Mouse (Mus musculus) spleen, postnatal 0 days (tissue): ENCODE results near the gene Gm11569. TPM values are rescaled to one million over a fixed set of nuclear protein-coding genes. Genes with fewer than 3 reads are reported as not detected.

Source experiments
- polyA plus RNA-seq: library from polyadenylated mRNA; unstranded; fragments of >200 nt; fragmentation: Nextera tagmentation; extraction: Ambion mirVana; gene quantifications from 2 replicates; pipeline ENCODE4 v1.2.1, GENCODE M21; 2015

Gm11569 gene
- not detected in 2 replicates for polyA plus RNA-seq

GRCm38 (mm10) chr11:99798832-99799231 lies at the start of gene Gm11569:
TSS of gene Gm11569 (minus strand) at chr11:99798932.

GRCm38 (mm10) chr11:99837966-99838365 lies 39.2 kb upstream of the Gm11569 start, which contains the start of gene 2300003K06Rik:
TSS of gene 2300003K06Rik (minus strand) at chr11:99838066.

DNA sequence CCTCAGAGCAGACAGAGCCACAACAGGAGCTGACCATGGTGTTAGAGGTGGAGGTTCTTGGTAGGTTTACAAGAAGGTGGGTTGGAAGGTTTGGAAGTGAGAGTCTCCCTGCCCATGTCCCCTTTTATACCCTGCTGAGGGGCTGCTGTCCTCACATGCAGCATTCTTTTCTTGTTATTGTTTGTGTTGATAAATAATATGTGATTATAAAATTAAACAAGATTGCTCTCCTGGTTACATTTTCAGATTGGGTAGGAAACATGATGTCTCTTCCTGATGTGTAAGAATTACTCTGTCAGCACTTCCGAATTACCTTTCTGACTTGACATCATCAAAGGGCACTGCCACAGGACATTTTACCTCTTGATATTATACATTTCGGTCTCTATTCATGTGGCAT lies 16.8 kb upstream of the Gm11569 start, which contains the start of gene Gm11564:
TSS of gene Gm11564 (minus strand) at position 101 of the 400 bp plus-strand sequence.

GRCm38 (mm10) chr11:99809792-99810191 lies 11.1 kb upstream of the Gm11569 start, which contains the start of gene Krtap4-13:
TSS of gene Krtap4-13 (minus strand) at chr11:99809892.

DNA sequence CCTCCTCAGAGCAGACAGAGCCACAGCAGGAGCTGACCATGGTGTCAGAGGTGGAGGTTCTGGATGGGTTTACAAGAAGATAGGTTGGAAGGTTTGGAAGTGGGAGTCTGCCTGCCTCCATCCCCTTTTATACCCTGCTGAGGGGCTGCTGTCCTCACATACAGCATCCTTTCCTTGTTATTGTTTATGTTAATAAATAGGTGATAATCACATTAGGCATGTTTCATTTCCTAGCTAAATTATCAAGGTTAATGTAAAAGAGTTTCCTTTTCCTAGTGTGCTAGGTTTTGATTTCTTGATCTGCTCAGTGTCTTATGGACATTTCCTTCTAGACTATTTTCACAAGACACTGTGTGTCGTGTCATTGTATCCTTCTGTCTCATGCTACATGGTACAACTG lies 5.6 kb upstream of the Gm11569 start, which contains the start of gene Gm11554:
TSS of gene Gm11554 (minus strand) at position 101 of the 400 bp plus-strand sequence.

GRCm38 (mm10) chr11:99793367-99793766 lies 5.4 kb downstream of the Gm11569 start, which contains the start of gene Gm11596:
TSS of gene Gm11596 (minus strand) at chr11:99793467.

DNA sequence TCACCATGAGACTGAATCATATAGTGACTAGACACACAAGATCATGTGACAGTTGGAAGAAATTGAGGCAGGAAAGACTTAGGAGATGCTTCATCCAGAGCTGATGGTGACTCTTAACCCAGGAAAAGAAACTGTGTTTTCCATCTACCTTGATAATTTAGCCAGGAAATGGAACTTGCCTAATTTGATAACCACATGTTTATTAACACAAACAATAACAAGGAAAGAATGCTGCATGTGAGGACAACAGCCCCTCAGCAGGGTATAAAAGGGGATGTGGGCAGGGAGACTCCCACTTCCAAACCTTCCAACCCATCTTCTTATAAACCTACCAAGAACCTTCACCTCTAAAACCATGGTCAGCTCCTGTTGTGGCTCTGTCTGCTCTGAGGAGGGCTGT lies 13.8 kb downstream of the Gm11569 start, which contains the start of gene Krtap4-9:
TSS of gene Krtap4-9 (plus strand) at position 301 of the 400 bp plus-strand sequence.

GRCm38 (mm10) chr11:99780604-99781003 lies 18.1 kb downstream of the Gm11569 start, which contains the start of gene Krtap4-8:
TSS of gene Krtap4-8 (minus strand) at chr11:99780704.

DNA sequence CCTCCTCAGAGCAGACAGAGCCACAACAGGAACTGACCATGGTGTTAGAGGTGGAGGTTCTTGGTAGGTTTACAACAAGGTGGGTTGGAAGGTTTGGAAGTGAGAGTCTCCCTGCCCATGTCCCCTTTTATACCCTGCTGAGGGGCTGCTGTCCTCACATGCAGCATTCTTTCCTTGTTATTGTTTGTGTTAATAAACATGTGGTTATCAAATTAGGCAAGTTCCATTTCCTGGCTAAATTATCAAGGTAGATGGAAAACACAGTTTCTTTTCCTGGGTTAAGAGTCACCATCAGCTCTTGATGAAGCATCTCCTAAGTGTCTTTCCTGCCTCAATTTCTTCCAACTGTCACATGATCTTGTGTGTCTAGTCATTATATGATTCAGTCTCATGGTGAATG lies 25.9 kb downstream of the Gm11569 start, which contains the start of gene Gm11595:
TSS of gene Gm11595 (minus strand) at position 101 of the 400 bp plus-strand sequence.

Other genes starting within 250 kb of the Gm11569 start
- gene Krtap3-3, start 248.1 kb downstream of the Gm11569 start, polyA plus RNA-seq = not detected in 2 replicates
- not detected in 2 replicates for gene Krtap3-2, start 242.1 kb downstream of the Gm11569 start, polyA plus RNA-seq
- gene Gm11939, start 239.5 kb downstream of the Gm11569 start, polyA plus RNA-seq = not detected in 2 replicates
- not detected in 2 replicates for gene Krtap3-1, start 232.3 kb downstream of the Gm11569 start, polyA plus RNA-seq
- not detected in 2 replicates for gene Krtap1-5, start 217.9 kb downstream of the Gm11569 start, polyA plus RNA-seq
- gene Krtap1-4, start 215.3 kb downstream of the Gm11569 start, polyA plus RNA-seq = not detected in 2 replicates
- not detected in 2 replicates for gene Krtap1-3, start 207.6 kb downstream of the Gm11569 start, polyA plus RNA-seq
- not detected in 2 replicates for gene Krtap9-3, start 200.8 kb downstream of the Gm11569 start, polyA plus RNA-seq
- not detected in 2 replicates for gene Gm11938, start 195.6 kb downstream of the Gm11569 start, polyA plus RNA-seq
- not detected in 2 replicates for gene Gm11937, start 188.7 kb downstream of the Gm11569 start, polyA plus RNA-seq
- not detected in 2 replicates for gene Krtap2-4, start 184.1 kb downstream of the Gm11569 start, polyA plus RNA-seq
- not detected in 2 replicates for gene Gm11562, start 178.5 kb downstream of the Gm11569 start, polyA plus RNA-seq
- gene Krtap4-1, start 170.7 kb downstream of the Gm11569 start, polyA plus RNA-seq = not detected in 2 replicates
- gene Krtap4-2, start 163.8 kb downstream of the Gm11569 start, polyA plus RNA-seq = not detected in 2 replicates
- not detected in 2 replicates for gene Krtap4-7, start 154.8 kb downstream of the Gm11569 start, polyA plus RNA-seq
- not detected in 2 replicates for gene Gm11555, start 148.7 kb downstream of the Gm11569 start, polyA plus RNA-seq
- gene Gm11563, start 140.0 kb downstream of the Gm11569 start, polyA plus RNA-seq = not detected in 2 replicates
- gene Krtap4-6, start 133.0 kb downstream of the Gm11569 start, polyA plus RNA-seq = not detected in 2 replicates
- not detected in 2 replicates for gene Gm14190, start 108.2 kb downstream of the Gm11569 start, polyA plus RNA-seq
- gene Gm14180, start 64.6 kb downstream of the Gm11569 start, polyA plus RNA-seq = not detected in 2 replicates
- not detected in 2 replicates for gene Gm11595, start 26.0 kb downstream of the Gm11569 start, polyA plus RNA-seq
- not detected in 2 replicates for gene Krtap4-8, start 18.2 kb downstream of the Gm11569 start, polyA plus RNA-seq
- not detected in 2 replicates for gene Krtap4-9, start 13.7 kb downstream of the Gm11569 start, polyA plus RNA-seq
- gene Gm11596, start 5.5 kb downstream of the Gm11569 start, polyA plus RNA-seq = not detected in 2 replicates
- not detected in 2 replicates for gene Gm11554, start 5.5 kb upstream of the Gm11569 start, polyA plus RNA-seq
- gene Krtap4-13, start 11.0 kb upstream of the Gm11569 start, polyA plus RNA-seq = not detected in 2 replicates
- gene Gm11564, start 16.7 kb upstream of the Gm11569 start, polyA plus RNA-seq = not detected in 2 replicates
- not detected in 2 replicates for gene 2300003K06Rik, start 39.1 kb upstream of the Gm11569 start, polyA plus RNA-seq
- gene Krtap4-16, start 52.7 kb upstream of the Gm11569 start, polyA plus RNA-seq = not detected in 2 replicates
- gene Gm11568, start 59.0 kb upstream of the Gm11569 start, polyA plus RNA-seq = not detected in 2 replicates
- gene Gm11559, start 65.5 kb upstream of the Gm11569 start, polyA plus RNA-seq = not detected in 2 replicates
- not detected in 2 replicates for gene Krtap9-1, start 74.5 kb upstream of the Gm11569 start, polyA plus RNA-seq
- not detected in 2 replicates for gene Gm11567, start 80.3 kb upstream of the Gm11569 start, polyA plus RNA-seq
- gene Krtap31-1, start 109.0 kb upstream of the Gm11569 start, polyA plus RNA-seq = not detected in 2 replicates
- not detected in 2 replicates for gene Gm11565, start 115.8 kb upstream of the Gm11569 start, polyA plus RNA-seq
- not detected in 2 replicates for gene Krtap31-2, start 137.4 kb upstream of the Gm11569 start, polyA plus RNA-seq
- gene Krtap9-5, start 149.5 kb upstream of the Gm11569 start, polyA plus RNA-seq = not detected in 2 replicates
- not detected in 2 replicates for gene Krtap29-1, start 180.1 kb upstream of the Gm11569 start, polyA plus RNA-seq
- not detected in 2 replicates for gene Krtap16-1, start 187.7 kb upstream of the Gm11569 start, polyA plus RNA-seq
- not detected in 2 replicates for gene Krtap17-1, start 195.1 kb upstream of the Gm11569 start, polyA plus RNA-seq
- not detected in 2 replicates for gene Krt33a, start 217.3 kb upstream of the Gm11569 start, polyA plus RNA-seq
- not detected in 2 replicates for gene Krt33b, start 230.9 kb upstream of the Gm11569 start, polyA plus RNA-seq
- not detected in 2 replicates for gene Krt34, start 242.6 kb upstream of the Gm11569 start, polyA plus RNA-seq